Mouse (Mus musculus) brain, embryonic 14.5 days (tissue): ENCODE measurements at regions not wholly inside any gene's neighbourhood (a gene's known extent, or its start where the extent isn't known, plus 50 kb on each side); places are given as distances from the start of the nearest gene placed in this dataset.

Source experiments
- CTCF ChIP-seq: fragments of 200-500 bp; IDR thresholded peaks from 2 replicates; pipeline ENCODE4 v1.5.1; 2012; ENCODE audit warnings: inconsistent platforms, mild to moderate bottlenecking, moderate library complexity, borderline replicate concordance; ENCODE audit not compliant: insufficient read depth, insufficient read length; ENCODE audit errors: extremely low read depth
- POLR2A ChIP-seq: fragments of 200-500 bp; IDR thresholded peaks from 2 replicates; pipeline ENCODE4 v1.6.1; 2012; ENCODE audit warnings: mild to moderate bottlenecking, inconsistent platforms, borderline replicate concordance; ENCODE audit not compliant: poor library complexity, insufficient read depth, insufficient read length, severe bottlenecking; ENCODE audit errors: extremely low read depth

GRCm38 (mm10) chr5:80938791-80939190 is 81.1 kb upstream of the Adgrl3 start:
- TF ChIP-seq POLR2A (no peak), CTCF (no peak)
